Mouse (Mus musculus) olfactory bulb, adult 2 months (tissue): ENCODE data around the gene Pagr1b. TPM values are rescaled to one million over a fixed set of nuclear protein-coding genes. Genes with fewer than 3 reads are reported as not detected.

Experiments
- H3K27ac ChIP-seq: fragments of 200-500 bp; 2 replicates; pipeline ENCODE4 v1.5.1; 2012; ENCODE audit warnings: low read depth, low read length; ENCODE audit not compliant: insufficient read depth
- H3K4me1 ChIP-seq: fragments of 200-500 bp; 2 replicates; pipeline ENCODE4 v1.6.1; 2012; ENCODE audit warnings: low read length; ENCODE audit not compliant: control insufficient read depth, insufficient read depth
- H3K4me3 ChIP-seq: fragments of 200-500 bp; 2 replicates; pipeline ENCODE4 v1.5.1; 2012; ENCODE audit warnings: mild to moderate bottlenecking, low read depth, low read length, moderate library complexity; ENCODE audit not compliant: insufficient read depth
- CTCF ChIP-seq: fragments of 200-500 bp; IDR thresholded peaks from 2 replicates; pipeline ENCODE4 v1.5.1; 2012; ENCODE audit warnings: low read depth, mild to moderate bottlenecking, low read length, moderate library complexity; ENCODE audit not compliant: insufficient read depth
- POLR2A ChIP-seq: fragments of 200-500 bp; IDR thresholded peaks from 2 replicates; pipeline ENCODE4 v1.6.1; 2012; ENCODE audit warnings: mild to moderate bottlenecking, low read depth, low read length, moderate library complexity; ENCODE audit not compliant: insufficient read depth
- WGBS: fragments of 180-500 bp; shearing (Covaris S2); methylation state at CpG from one replicate; pipeline ENCODE4 v1.1.7; 2018; 5-methylcytosine and 5-hydroxymethylcytosine counted together
- polyA plus RNA-seq: library from polyadenylated mRNA; stranded (reverse); fragments of >200 nt; gene quantifications from 2 replicates; pipeline ENCODE4 v1.2.4, GENCODE M21; 2012; ENCODE audit warnings: low replicate concordance; ENCODE audit not compliant: missing spikeins, insufficient read depth, insufficient read length

Pagr1b gene
- polyA plus RNA-seq, 1 experiment, result not detected

GRCm38 (mm10) chr7:127016081-127016480, 203 bp downstream of the Pagr1b start:
- WGBS, result 1% methylated on average over 10 of the region's 10 CpGs
- peak overlapping the region; percentile 94 for H3K27ac ChIP-seq
- peak overlapping the region; percentile 91 for H3K4me3 ChIP-seq
- H3K4me1 ChIP-seq, result peaks cover 54% of the 10 kb centered on the region
- TF ChIP-seq POLR2A (no peak), CTCF (no peak)

GRCm38 (mm10) chr7:127014993-127015392, 1.3 kb downstream of the Pagr1b start:
- WGBS, result 89% methylated on average over 12 of the region's 12 CpGs
- no peak overlapping the region for H3K4me3 ChIP-seq
- H3K4me1 ChIP-seq, result peaks cover 52% of the 10 kb centered on the region
- no peak overlapping the region for H3K27ac ChIP-seq
- TF ChIP-seq CTCF (no peak), POLR2A (no peak)

- Histone ChIP-seq H3K4me3 (peak within 1 kb of the TSS; percentile 43), H3K27ac (no peak within 1 kb of the TSS), H3K4me1 (peaks cover 45% of the 10 kb centered on the region)
- 67% methylated on average over 11 of the region's 11 CpGs for WGBS
- TF ChIP-seq POLR2A, result 0 out of 2 replicates have a peak, but pooled peaks have one; percentile 14
- no peak for TF ChIP-seq CTCF
These were observed 2.0 kb downstream of the Pagr1b start, which contains the start of gene Mvp for GRCm38 (mm10) chr7:127014320-127014719. Gene Mvp, minus strand, starts transcription at chr7:127014621.

- WGBS, result 97% methylated on average over 6 of the region's 6 CpGs
- Histone ChIP-seq H3K27ac (no peak overlapping the region), H3K4me3 (no peak overlapping the region), H3K4me1 (peaks cover 40% of the 10 kb centered on the region)
- TF ChIP-seq POLR2A (no peak), CTCF (no peak)
These were observed 2.9 kb downstream of the Pagr1b start for GRCm38 (mm10) chr7:127013385-127013784.

GRCm38 (mm10) chr7:127012845-127013244, 3.4 kb downstream of the Pagr1b start:
- WGBS, result 97% methylated on average over 10 of the region's 10 CpGs
- TF ChIP-seq POLR2A, result no peak
- no peak for TF ChIP-seq CTCF
- no peak overlapping the region for H3K4me3 ChIP-seq
- H3K27ac ChIP-seq, result no peak overlapping the region
- H3K4me1 ChIP-seq, result peaks cover 40% of the 10 kb centered on the region

GRCm38 (mm10) chr7:127012374-127012773, 3.9 kb downstream of the Pagr1b start:
- no peak for TF ChIP-seq POLR2A
- no peak overlapping the region for H3K27ac ChIP-seq
- 92% methylated on average over 6 of the region's 6 CpGs for WGBS
- peaks cover 36% of the 10 kb centered on the region for H3K4me1 ChIP-seq
- no peak overlapping the region for H3K4me3 ChIP-seq

GRCm38 (mm10) chr7:127011717-127012116, 4.6 kb downstream of the Pagr1b start:
- WGBS, result 65% methylated on average over 2 of the region's 2 CpGs
- no peak overlapping the region for H3K27ac ChIP-seq
- peaks cover 36% of the 10 kb centered on the region for H3K4me1 ChIP-seq
- no peak overlapping the region for H3K4me3 ChIP-seq
- TF ChIP-seq CTCF (no peak), POLR2A (no peak)

- TF ChIP-seq CTCF, result no peak
- TF ChIP-seq POLR2A, result no peak
- 96% methylated on average over 2 of the region's 2 CpGs for WGBS
- no peak overlapping the region for H3K4me3 ChIP-seq
- no peak overlapping the region for H3K27ac ChIP-seq
- H3K4me1 ChIP-seq, result peaks cover 36% of the 10 kb centered on the region
These were observed 5.2 kb downstream of the Pagr1b start for GRCm38 (mm10) chr7:127011051-127011450.

- Histone ChIP-seq H3K4me3 (no peak overlapping the region), H3K4me1 (peaks cover 22% of the 10 kb centered on the region), H3K27ac (no peak overlapping the region)
- WGBS, result 82% methylated on average over 17 of the region's 17 CpGs
- TF ChIP-seq CTCF, result no peak
- TF ChIP-seq POLR2A, result no peak
These were observed 6.8 kb downstream of the Pagr1b start for GRCm38 (mm10) chr7:127009307-127010085.
